Mouse (Mus musculus): Measurements from ENCODE around the gene Chd5.

GRCm38 (mm10) chr4:152392627-152393026 is 54.2 kb downstream of the Chd5 start:
- TF ChIP-seq CTCF (IDR thresholded peaks at IDR 0.05; ENCODE audit: low read depth) (no peak), EP300 (IDR thresholded peaks at IDR 0.05; ENCODE audit: low read depth) (no peak)

All from liver, postnatal 0 days (tissue).